Mouse (Mus musculus): ENCODE data around the gene Map3k4.

The Map3k4 gene

GRCm38 (mm10) chr17:12185855-12186254, 132.7 kb downstream of the Map3k4 start:
- WGBS: 98% methylated on average over 4 of the region's 4 CpGs

GRCm38 (mm10) chr17:12184283-12184682, 134.3 kb downstream of the Map3k4 start:
- WGBS: 78% methylated on average over 8 of the region's 8 CpGs

GRCm38 (mm10) chr17:12182702-12183485, 135.7 kb downstream of the Map3k4 start:
- WGBS: 86% methylated on average over 5 of the region's 5 CpGs

DNA sequence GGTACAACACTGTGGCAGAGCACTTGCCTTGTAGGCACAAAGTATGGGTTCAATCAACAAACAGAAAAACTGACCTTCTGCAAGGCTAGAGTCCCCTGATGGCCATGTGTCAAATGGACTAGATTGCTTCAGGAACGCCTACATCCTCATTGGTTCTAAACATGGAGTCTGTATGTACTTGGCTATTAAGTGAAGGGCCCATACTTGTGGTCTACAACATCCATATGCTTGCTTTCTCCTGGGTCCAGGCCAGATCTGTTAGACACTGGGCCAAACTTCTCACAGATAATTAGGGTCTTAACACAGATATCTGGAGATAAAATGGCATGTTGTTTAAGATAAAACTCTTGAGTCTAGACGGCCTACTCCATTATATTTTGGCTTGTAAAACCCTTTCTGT, 138.8 kb downstream of the Map3k4 start:
- 77% methylated on average over 2 of the region's 2 CpGs for WGBS

DNA sequence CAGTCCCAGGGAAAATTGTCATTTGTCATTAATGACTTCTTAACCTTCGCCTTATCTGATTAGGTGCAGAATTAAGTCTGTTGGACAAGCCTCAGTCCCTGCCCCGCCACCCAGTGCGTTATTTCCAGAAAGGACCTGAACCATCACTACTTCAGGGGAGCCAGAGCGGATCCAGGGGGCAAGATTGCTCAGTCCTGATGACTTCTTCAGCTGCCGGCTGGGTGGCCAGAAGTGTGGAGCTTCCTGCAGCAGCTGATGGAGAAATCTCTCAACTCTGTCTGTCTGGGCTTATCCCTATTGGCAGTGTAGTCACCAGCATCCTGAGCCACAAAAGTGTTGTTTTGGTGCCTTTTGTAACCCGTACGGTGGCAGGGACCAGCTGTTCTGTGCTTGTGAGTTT, 139.3 kb downstream of the Map3k4 start:
- 75% methylated on average over 7 of the region's 7 CpGs for WGBS

All from cerebral cortex, adult 2 months (tissue).